Comparison of ENCODE assay signal across 14 mouse cellular contexts in the genomic region with DNA sequence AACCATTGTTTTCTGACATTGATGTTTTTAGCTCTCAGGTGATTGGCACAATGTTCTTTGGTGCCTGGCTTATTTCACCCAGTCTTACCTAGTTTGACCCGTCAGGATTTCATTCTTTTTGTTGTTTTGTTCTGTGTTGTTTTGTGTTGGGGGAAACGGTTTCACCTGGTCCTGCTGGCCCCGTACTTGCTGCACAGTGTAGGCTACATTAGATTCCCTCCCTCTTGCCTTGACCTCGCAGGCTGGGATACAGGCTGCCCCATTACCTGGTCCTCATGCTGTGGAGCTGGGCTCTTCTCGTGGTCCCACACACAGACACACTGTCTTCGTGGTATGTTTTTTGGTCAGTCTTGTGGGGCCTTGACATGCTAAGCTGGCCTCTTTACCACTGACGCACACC.
"Had no signal": no experiment of that assay in that cellular context is flagged by ENCODE, and none has a peak within 500 bp of the region (broad histone marks: within the 10 kb centered on the region; RNA-seq: fewer than 3 reads in every experiment).

No protein-coding gene starts in this region.

- H3K36me3 ChIP-seq: limb, embryonic 15.5 days; liver, embryonic 12.5 days had no signal

- H3K4me1 ChIP-seq: liver, embryonic 12.5 days had no signal

- H3K9ac ChIP-seq: kidney, embryonic 15.5 days; limb, embryonic 15.5 days; liver, embryonic 12.5 days; lung, embryonic 14.5 days had no signal

- DNase-seq: kidney, adult 2 months; kidney, postnatal 25 days; layer of hippocampus, adult 9-11 months; layer of hippocampus, postnatal 36 days; lung, embryonic 14.5 days; lung, postnatal 10 days; lung, postnatal 4 days; right cerebral cortex, adult 18-20 months; right cerebral cortex, postnatal 25 days; thymus, postnatal 36 days had no signal

- H3K9me3 ChIP-seq: kidney, embryonic 15.5 days; limb, embryonic 15.5 days; liver, embryonic 12.5 days had no signal

- H3K4me2 ChIP-seq: kidney, embryonic 15.5 days; limb, embryonic 15.5 days; liver, embryonic 12.5 days; lung, embryonic 14.5 days; midbrain, embryonic 11.5 days had no signal

- H3K27me3 ChIP-seq: kidney, embryonic 15.5 days; limb, embryonic 15.5 days; liver, embryonic 12.5 days had no signal

- H3K4me3 ChIP-seq: kidney, embryonic 15.5 days; limb, embryonic 15.5 days; liver, embryonic 12.5 days had no signal

- H3K27ac ChIP-seq: kidney, embryonic 15.5 days; limb, embryonic 15.5 days; liver, embryonic 12.5 days had no signal
